Mouse (Mus musculus): ENCODE measurements around the gene Pigu. TPM values are rescaled to one million over a fixed set of nuclear protein-coding genes. Genes with fewer than 3 reads are reported as not detected.

The Pigu gene
- 10 to 100 TPM; 22.2 to 24.0 TPM for total RNA-seq (2021)
- long read RNA-seq, experiment 1, transcript Pigu-201 (12 exons, 1,636 nt) = major isoform, 10 of 27 reads
- long read RNA-seq, experiment 1, partial matches to known transcripts = 7 of 27 reads
- long read RNA-seq, experiment 1, other reads (novel, unspliced or antisense) = 10 of 27 reads
- long read RNA-seq, experiment 2, partial matches to known transcripts = 6 of 19 reads
- long read RNA-seq, experiment 2, other reads (novel, unspliced or antisense) = 11 of 19 reads

DNA sequence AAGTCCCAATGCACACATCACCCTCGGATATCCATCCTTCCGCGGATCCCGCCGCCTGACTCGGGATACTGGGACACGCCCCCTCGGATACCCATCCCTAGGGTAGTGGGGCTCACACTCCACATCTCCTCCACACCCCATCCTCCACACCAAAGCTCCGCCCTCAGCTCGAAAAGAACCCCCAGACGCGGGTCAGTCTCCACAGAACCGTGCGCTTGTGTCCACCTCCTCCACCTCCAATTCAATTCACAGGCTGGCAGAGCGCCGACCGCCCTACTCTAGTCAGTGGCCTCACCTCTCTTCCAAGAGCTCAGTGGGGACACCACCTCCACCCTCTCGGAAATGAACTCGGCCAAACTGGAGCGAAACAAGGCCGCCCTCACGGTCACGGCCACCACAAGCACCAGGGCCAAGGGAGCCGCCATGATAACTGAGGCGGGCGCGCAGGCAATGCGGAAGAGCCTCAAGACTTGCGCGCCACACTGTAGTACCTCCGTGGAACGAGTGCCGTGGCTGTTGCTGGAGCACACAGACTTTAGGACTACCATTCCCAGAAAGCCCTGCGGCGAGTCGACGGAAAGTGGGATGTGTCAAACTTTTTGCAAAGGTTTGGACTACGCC lies at the start of gene Pigu:
Gene Pigu, minus strand, starts transcription at position 460 of the 621 bp plus-strand sequence.
- peak; percentile 92 for DNase-seq
- intact Hi-C loops (cut with DNase I; ENCODE audit: low total_unique reads) = no loop called here

DNA sequence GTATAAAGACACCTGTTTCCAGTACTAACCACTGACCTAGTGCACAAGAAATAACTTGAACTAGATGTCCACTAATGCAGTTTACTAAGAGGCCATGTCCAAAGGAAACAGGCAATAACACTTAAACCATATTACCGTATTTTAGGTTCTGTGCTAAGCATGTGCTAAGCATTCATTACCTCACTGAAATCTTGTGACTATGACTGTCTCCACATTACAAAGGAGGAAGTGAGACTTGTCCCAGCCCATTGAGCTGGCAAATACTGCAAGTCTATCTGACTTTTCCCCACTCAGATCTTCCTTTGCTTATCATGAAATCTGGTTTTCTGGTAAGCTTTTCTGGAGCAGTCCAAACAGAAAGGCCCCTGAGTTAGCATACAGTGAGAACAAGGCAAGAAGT lies 47.4 kb upstream of the Pigu start:
- intact Hi-C loops (cut with DNase I; ENCODE audit: low total_unique reads) = no loop called here
- DNase-seq = no peak

DNA sequence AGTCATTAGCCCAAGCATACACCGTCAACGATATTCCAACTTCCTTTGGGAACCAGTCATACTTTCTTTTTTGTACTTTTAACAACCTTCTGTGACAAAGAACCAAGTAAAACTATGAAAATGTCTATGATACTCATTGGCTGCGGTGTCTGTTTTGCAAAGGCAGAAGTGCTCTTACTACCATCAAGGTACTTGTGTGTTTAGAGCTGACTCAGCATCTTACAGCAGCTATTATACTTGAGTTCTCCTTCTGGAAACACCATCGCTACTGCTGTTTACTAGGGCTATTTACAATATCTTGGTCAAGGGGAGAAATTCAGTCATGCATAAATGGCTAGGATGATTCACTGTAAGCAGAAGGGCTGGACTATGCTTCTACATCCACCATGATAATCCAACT lies 44.7 kb upstream of the Pigu start:
- intact Hi-C loops (cut with DNase I; ENCODE audit: low total_unique reads) = no loop called here
- no peak for DNase-seq

GRCm38 (mm10) chr2:155400276-155400675 lies 43.0 kb upstream of the Pigu start:
- DNase-seq = no peak
- intact Hi-C loops (cut with DNase I; ENCODE audit: low total_unique reads) = no loop called here

DNA sequence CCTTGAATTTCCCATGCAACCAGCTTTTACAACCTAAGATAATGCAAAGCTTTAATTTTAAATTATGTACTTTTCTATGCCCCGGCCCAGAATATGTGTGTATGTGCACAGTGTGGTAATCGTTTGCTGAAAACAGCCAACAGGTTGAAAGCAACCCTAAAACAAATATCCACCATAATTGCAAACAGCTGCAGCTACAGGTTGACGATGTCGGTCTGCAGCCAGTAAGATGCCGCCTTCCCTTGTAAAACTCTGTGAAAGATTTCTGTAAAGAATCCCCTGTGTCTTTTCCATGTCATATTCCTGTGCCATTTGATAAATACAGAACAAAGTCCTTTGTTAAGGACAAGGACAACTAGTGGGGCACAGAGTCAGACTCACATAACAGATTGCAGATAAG lies 37.4 kb upstream of the Pigu start:
- no peak for DNase-seq
- intact Hi-C loops (cut with DNase I; ENCODE audit: low total_unique reads) = loop anchor here (10.0 kb wide), 1 partner anchor 310 kb away; no protein-coding TSS in a partner anchor

DNA sequence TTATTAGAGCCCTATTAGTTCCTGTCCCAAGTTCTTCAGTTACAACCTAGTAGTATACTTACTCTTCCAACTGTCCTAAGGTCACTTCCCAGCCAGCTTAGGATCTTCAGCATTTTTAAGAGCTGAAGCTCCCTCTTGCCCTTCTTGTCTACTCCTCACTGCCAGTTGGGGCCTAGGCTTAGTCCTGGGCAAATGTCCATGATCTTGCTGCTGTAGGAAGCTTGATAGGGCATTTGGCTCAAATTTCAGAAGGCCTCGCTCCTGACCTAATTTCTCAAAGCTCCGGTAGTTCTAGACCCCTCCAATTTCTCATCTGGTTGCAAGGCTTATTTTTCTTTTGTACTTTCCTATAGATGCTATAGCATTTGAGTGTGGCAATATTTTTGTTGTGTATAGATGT lies 31.3 kb upstream of the Pigu start:
- intact Hi-C loops (cut with DNase I; ENCODE audit: low total_unique reads) = loop anchor here (5.0 kb wide), 1 partner anchor 161 kb away; no protein-coding TSS in a partner anchor
- DNase-seq = peak; percentile 24

GRCm38 (mm10) chr2:155387052-155387451 lies 29.8 kb upstream of the Pigu start:
- DNase-seq = no peak
- intact Hi-C loops (cut with DNase I; ENCODE audit: low total_unique reads) = loop anchor here (5.0 kb wide), 1 partner anchor 160 kb away; no protein-coding TSS in a partner anchor

DNA sequence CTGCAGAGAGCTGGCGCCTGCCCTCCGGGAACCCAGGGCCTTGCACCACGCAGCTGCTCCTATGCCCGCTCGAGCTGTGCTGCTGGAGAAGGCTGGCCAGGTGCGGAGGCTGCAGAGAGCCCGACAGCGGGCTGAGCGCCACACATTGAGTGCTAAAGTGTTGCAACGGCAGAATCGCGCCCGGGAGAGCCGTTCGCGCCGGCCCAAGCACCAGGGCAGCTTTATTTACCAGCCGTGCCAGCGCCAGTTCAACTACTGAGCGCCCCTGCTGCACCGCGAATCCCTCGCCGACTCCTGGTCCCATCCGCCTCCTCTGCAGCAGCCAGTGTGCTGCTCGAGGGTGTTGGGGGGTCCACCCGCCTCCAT lies 29.3 kb upstream of the Pigu start:
- DNase-seq = peak; percentile 52

GRCm38 (mm10) chr2:155385731-155386533 lies 28.7 kb upstream of the Pigu start:
- peak; percentile 9 for DNase-seq
- intact Hi-C loops (cut with DNase I; ENCODE audit: low total_unique reads) = loop anchor here (5.0 kb wide), 1 partner anchor 159 kb away; no protein-coding TSS in a partner anchor

More for the DNA sequence above, 29.3 kb upstream of the Pigu start:
- intact Hi-C loops (cut with DNase I; ENCODE audit: low total_unique reads) = loop anchor here (5.0 kb wide), 1 partner anchor 159 kb away; no protein-coding TSS in a partner anchor

GRCm38 (mm10) chr2:155385090-155385489 lies 27.9 kb upstream of the Pigu start:
- DNase-seq = peak; percentile 81
- intact Hi-C loops (cut with DNase I; ENCODE audit: low total_unique reads) = loop anchor here (5.0 kb wide), 1 partner anchor 158 kb away; no protein-coding TSS in a partner anchor

- DNase-seq = peak; percentile 54
- intact Hi-C loops (cut with DNase I; ENCODE audit: low total_unique reads) = no loop called here
These were observed 25.7 kb upstream of the Pigu start for GRCm38 (mm10) chr2:155382791-155383438.

DNA sequence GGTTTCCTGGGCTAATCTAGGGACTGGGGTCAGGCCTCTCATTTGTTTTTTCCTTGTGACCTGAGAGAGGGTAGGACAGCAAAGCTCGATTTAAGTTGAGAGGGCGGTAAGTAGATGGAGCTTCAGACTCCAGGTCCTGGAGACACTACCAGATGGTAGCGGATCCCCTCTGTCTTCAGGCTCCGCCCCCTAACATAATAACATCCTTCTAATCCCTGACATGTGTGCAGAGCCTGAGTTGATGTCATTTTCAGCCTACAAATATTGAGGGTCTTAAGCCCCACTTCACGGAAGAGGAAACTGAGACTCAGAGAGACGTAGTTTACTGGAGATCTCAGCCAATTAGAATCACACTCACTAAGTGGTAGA lies 25.1 kb upstream of the Pigu start:
- DNase-seq = no peak
- intact Hi-C loops (cut with DNase I; ENCODE audit: low total_unique reads) = no loop called here

- intact Hi-C loops (cut with DNase I; ENCODE audit: low total_unique reads) = no loop called here
- DNase-seq = peak; percentile 97
These were observed 24.6 kb upstream of the Pigu start for GRCm38 (mm10) chr2:155381643-155382331.

DNA sequence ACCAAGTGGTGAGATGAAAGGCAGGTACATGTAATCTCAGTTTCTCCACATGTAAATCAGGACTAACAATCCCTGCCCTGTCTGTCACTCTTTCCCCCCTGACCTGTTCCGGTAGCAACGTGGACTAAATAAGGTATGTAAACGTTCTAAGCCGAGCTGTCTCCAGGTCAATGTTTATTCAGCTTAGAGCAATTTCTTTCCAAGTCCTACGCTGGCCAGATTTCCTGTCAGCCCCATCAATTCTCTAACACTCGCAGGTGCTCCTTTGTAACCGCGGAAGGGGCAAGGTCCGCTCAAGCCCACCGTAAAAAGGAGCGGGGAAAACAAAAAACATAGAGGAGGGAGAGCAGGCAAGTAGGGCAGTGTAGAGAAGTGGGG lies 23.8 kb upstream of the Pigu start:
- intact Hi-C loops (cut with DNase I; ENCODE audit: low total_unique reads) = no loop called here
- no peak for DNase-seq

- no peak for DNase-seq
- intact Hi-C loops (cut with DNase I; ENCODE audit: low total_unique reads) = no loop called here
These were observed 23.2 kb upstream of the Pigu start, which contains the start of gene Trp53inp2 for GRCm38 (mm10) chr2:155380261-155381059. TSS of gene Trp53inp2 (plus strand) at chr2:155381059.

GRCm38 (mm10) chr2:155376191-155376590 lies 19.0 kb upstream of the Pigu start:
- intact Hi-C loops (cut with DNase I; ENCODE audit: low total_unique reads) = no loop called here
- no peak for DNase-seq

GRCm38 (mm10) chr2:155374521-155374920 lies 17.3 kb upstream of the Pigu start:
- intact Hi-C loops (cut with DNase I; ENCODE audit: low total_unique reads) = no loop called here
- no peak for DNase-seq

- no peak for DNase-seq
- intact Hi-C loops (cut with DNase I; ENCODE audit: low total_unique reads) = no loop called here
These were observed 16.7 kb upstream of the Pigu start for GRCm38 (mm10) chr2:155373886-155374285.
